Mouse (Mus musculus) brain, embryonic 18.5 days (tissue): ENCODE results near the gene Nup188.

Experiments used
- DNase-seq: peaks from one replicate; pipeline ENCODE4 v3.0.0-alpha.2; 2012; ENCODE audit warnings: low read depth, low spot score

Nup188 gene

DNA sequence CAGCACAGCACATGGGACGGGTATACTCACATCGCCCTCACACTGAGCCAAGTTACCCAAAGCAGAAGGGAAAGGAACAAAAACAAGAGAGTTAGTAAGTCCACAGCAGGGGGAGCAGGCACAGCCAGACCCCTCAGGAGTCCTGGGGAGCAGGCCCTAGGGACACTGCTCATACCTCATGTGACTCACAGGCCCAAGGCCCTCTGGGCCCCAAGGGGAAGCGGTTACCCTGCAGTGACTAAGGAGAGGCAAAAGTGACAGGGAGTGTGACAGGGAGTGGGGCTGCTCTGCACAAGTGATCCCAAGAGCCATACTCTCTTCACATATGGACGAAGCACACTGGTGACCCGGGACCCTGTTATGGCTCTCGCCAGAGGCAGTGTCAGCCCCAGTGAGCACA is 63.0 kb downstream of the Nup188 start:
- DNase-seq = no peak

DNA sequence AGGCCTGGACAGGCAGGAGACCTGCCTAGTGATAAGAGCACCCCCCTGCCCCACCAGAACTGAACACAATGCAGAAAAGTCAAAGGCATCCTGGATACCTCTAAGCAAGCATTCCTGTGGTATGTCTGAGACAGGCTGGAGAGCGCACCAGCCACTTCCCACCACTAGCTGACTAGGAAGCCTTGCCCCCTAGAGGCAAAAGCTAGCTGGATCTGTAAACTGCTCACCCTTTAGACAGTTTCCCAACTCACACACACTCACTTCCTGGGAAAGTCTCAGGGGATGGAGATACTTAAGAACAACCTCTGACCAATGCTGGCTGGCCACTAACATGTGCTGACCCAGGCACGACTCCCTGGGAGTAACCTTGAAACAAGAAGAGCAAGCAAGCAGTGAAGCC is 65.0 kb downstream of the Nup188 start:
- no peak for DNase-seq

DNA sequence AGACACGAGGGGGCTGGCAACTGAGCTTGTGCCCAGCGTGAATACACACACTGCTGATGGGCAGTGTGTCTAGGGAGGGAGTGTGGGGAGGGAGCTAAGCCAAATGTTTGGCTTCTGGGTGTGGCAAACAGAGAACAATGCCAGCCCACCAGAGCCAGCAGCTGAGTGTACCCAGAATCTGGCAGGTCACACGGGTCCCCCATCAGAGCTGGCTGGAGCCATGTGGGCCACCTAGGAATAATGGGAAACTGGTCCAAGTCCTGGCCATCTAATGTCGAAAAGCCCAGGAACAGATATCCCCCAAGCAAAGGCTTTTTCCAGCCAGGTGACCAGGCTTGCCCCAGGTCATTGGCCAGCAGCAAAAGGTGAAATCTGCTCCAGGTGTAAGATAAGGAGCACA is 69.7 kb downstream of the Nup188 start:
- no peak for DNase-seq

DNA sequence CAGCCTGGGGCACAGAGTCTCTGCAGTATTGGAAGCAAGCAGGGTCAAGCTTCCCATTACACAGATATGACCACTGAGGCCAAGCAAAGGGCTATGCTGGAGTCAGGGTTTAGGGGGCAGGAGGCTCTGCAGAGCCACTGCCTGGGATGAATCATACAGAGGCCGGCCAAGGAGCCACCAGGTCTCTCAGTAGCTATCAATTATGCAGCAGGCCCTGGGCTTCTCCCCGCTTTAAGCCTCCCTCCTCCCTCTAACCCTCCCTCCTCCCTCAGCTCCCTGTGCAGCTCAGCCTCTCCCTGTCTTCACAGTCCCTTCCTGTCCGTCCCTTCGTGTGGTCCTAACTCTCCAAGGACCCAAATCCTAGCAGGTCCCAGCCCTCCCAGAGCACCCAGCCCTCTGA is 70.1 kb downstream of the Nup188 start:
- DNase-seq = no peak

DNA sequence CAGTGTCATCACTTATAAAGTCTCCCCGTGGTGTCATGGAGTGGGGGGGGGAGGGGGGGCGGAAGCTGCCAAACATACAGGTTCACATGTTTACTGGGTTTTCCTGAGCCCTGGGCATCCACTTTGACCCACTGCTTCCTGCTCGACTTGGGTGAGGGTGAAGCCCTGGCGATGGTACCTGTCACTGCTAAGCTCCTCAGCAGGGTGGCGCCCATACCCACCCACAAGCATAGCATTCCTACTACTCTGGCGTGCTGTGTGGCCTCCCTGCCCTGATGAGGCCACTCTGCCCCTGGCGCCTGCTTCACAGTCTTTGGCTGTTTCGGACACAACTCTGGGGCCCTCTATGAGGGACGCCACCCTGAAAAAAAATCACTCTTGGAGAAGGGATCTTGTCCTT is 70.7 kb downstream of the Nup188 start:
- no peak for DNase-seq

DNA sequence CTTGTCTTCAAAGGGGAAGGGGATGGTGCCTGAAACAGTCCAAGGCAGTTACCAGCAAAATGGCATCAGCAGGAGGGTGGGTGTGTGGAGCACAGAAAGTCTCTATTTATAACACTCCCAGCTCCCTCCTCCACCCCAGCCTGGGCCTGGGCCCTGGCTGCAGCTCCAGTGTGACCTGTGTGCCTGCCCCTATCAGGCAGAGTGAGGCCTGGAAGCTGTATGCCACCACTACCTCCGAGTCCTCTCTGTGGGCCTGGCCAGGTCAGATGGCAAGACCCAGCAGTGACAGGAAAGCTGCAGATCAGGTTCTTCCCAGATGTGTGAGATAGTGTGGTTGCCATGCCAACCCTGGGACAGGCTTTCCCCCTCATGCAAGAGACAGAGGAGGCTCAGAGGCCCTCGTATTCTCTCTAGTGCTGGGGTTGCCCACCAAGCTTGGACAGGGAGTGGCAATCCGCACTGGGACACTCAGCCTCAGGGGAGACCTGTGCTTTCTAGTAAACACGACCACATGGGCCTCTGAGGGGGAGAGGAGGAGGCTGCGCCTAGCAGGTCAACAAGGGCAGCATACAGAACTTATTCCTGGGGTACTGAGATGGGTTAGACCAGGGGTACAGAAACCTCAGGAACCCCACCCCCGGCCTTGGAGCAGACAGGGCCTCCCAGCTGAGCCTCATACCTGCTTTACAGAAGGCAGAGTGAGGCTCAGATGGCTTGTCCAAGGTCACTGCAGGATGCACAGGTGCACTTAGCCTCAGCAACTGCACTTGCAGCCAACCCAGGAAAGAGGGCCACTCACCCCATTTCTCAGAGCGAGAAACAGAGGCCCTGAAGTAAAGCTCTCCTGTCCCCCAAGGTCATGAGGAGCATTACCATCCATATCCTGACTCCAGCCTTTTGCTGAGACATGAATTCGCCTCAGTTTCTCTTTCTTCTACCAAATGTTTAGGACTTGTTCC is 71.6 kb downstream of the Nup188 start:
- DNase-seq = no peak

DNA sequence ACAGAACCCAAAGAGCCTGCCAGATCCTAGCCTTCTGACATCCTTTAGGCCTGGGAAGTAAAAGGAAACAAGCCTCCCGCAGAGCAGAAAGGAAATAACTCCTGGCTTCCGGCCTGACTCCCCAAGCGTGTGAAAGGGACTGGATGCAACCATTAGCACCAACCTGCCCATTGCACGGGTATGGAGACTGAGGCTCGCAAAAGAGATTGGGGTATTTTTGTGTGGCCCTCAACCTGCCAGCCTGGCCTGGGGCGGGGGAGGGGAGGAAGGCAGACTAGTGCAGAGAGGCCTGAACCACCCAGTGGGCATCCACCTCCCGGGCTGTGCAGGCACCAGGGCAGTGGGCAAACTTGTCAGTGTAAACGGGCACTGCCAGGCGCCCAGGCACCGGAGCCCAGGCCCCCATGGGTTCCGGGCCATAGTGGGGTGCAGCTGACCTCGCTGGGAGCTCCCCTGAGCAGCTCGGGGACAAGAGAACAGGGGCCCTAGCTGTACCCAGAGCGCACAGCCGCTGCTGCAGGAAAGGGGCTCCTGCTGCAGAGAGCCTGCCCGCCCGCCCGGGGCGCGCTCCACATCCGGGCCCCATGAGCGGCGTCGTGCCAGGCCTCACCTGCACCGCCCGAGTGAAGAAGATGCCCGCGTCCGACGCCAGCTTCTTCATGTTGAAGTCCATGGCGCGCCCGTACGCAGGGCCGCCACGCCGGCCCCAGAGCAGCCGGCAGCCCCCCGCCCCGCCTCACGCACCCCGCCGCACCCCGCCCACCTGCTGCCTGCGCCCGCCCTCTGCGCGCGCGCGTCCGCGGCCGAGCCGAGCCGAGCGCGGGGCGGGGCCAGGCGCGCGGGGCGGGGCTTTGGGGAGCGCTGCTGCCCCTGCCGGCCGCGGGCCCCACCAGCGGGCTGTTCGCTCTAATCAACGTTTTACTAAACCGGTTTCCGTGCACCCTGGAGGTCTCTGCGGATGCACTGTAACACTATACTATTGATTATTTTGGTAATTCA is 72.6 kb downstream of the Nup188 start, which contains the start of gene Sh3glb2:
Gene Sh3glb2, minus strand, starts transcription at position 805 of the 999 bp plus-strand sequence.
- peak; percentile 40 for DNase-seq

DNA sequence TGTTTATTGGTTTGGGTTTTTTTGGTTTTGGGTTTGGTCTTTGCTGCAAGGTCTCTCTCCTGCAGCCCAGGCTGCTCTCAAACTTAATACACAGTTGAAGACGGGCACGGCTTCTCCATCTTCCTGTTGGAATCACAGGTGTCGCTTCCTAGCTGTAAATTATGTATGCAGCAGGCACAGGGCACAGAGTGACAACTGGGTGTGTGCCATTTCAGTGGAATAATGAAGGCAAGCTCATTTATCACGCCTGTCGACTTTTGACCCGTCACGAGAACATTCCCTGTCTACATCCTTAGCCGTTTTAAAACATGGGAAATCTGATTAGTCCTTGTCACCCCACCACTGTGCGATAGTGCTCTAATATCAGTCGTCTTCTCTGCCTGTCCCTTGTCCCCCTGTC is 74.4 kb downstream of the Nup188 start:
- DNase-seq = no peak

DNA sequence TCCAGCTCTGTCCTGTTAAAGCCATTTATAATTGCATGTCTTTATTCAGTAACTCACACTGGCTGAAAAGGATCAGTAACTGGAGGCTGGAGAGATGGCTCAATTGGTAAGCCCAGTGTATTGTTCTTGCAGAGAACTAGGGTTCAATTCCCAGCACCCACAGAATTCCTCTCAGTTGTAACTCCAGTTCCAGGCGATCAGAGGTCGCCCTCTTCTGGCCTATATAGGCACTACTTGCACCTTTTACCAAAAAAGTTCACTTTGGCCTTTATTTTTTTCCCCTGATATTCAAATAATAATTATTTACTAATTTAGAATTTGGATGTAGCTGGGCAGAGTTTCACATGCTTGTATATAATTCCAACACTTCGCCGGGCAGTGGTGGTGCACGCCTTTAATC is 76.7 kb downstream of the Nup188 start:
- DNase-seq = no peak

DNA sequence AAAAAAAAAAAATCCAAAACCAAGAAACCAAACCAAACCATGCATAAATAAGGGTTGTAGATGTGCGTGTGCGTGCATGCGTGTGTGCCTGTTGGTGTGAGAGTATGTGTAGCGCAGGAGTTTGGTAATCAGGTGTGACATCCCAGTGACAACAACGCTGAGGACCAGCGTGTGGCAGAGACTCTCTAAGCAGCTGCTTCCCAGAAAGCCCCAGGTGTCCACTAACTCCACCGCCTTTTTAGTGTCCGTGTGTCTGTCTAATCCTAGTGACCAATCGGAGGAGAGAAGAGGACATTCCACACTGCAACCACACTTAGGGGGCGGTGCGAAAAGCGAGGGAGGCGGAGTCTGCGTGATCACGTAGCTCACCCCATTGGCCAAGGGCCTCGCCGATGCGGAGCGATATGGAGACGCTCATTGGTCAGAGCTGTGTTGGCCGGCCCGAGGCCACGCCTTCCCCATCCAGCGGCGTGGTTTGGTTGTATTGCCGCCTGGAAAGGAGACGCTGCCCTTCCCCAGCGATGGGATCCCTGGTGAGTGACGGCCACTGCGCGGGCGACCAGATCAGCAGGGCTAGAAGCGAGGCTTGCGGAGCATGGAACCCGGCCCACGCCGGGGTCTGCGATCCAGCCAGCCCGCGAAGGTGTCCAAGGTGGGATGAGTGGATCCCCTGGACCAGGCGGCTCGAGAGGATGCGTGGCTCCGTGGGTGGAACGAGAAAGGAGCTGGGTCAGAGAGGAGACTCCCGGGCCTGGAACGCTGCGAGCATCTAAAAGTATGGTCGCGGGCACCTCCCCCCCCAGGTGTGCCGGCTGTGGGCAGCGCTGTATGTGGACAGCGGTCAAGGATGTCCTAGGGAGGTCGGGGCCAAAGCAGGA is 77.8 kb downstream of the Nup188 start, which contains the start of gene Miga2:
Gene Miga2, plus strand, starts transcription at position 461 of the 878 bp plus-strand sequence.
- peak; percentile 98 for DNase-seq

DNA sequence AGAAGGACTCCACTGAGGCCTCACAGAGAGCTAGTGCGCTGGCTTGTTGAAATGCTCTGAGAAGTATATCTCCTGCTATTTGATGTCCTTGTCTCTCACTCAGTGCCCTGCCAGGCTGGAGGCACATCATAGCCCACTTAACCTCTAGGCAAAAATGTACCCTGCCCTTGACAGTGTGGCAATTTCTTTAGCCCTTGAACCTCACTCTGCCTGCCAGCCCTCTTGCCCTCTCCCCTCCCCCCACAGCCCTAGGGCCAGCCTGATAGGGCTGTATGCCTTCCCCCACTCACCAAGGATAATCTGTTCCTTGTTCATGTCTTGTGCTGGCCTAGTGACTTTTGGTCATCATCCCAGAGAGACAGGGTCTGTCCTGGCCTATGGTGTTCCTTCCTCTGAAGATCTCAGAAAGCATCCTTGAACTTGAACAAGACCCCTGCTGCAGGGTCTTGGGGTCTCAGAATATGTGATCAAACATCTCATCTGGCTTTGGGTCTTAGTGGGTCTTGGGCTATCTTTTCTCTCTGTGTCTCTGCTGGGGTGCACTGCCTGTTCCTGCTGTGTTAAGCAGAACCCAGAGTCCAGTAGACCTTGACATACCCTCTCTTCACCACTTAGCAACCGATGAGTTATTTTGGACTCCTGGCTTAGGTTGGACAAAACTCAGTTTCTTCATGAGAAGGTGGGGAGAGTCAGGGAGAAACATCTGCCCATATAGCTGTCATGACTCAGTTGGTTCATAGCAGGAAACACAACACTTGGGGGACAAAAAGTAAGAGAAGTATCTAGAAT is 79.3 kb downstream of the Nup188 start:
- DNase-seq = no peak

DNA sequence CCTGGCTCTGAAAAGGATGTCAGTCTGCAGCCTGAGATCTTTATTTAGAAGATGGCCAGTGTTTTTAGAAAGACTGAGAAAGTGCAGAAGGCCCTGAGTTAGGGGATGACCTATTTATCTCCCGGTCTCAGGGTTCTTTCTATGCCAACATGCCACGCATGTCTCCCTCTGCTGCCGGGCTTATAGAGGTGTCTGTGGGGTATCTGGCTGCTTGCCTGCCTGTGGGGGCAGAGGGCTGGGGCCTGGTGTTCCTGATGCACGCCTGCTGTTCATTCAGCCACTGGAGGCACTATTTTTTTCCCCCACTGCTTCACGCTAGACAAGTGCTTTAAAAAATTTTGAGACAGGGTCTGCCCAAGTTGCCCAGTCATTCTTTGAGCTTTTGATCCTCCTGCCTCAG is 80.0 kb downstream of the Nup188 start:
- no peak for DNase-seq

DNA sequence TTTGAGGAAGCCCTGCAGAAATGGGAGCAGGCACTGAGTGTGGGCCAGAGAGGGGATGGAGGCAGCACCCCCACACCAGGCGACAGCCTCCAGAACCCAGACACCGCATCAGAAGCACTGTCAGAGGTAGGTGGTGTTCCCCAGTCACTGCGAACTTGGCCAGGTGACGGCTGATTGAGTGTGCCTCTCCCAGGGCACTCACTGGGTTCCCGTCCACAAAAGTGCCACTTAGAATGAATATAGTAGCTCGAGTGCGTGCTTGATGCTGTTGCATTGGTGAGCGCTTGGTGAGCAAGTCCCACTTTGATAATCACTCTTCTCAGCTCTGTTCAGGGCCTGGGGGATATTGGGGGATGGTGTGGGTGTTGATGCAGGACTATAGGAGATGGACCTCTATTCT is 85.3 kb downstream of the Nup188 start:
- no peak for DNase-seq

DNA sequence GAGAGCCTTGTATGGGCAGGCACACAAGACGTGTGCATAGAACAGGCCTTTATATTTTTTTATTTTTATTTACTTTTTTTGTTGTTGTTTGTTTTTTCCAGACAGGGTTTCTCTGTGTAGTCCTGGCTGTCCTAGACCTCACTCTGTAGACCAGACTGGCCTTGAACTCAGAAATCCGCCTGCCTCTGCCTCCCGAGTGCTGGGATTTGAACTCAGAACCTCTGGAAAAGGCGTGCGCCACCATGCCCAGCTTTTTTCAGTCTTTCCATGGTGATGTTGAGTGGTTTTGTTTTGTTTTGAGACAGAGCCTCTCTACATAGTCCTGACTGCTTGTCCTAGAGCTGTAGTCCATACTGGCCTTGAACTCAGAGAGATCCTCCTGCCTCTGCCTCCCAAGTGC is 86.5 kb downstream of the Nup188 start:
- DNase-seq = no peak

DNA sequence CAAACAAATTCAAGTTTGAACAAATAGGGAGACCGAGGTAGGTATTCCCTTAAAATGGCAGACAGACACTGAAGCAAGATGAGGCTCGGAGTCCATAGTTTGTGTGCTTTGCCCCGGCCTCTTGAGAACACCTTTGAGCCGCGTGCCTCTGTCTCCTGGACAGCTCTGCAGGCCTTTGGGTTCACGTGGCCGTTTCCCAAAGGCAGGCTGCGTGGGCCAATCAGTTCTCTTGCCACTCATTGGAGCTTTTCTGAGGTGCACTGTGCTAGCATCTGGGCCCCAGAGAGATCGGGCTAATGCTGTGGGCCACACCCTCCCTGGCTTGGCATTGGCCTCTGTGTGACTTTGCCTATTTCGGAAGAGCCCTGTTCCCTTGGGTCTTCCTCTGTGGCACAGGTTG is 89.7 kb downstream of the Nup188 start:
- no peak for DNase-seq

DNA sequence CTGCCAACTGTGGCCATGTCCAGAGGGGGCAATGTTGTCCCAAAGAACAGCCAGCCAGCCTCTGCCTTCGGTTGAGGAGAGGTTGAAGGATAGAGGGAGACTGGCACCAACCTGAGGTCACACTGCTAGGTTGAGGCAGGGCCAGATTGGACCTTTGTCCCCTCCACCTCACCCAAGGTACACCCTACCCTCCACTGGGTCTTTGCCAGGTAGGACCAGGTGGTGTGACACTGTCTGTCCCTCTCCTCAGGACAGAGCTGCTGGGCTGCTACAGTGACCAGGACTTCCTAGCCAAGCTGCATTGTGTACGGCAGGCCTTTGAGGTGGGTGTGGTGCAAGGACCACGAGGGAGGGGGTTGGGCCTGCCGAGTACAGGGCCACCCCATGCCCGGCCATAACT is 91.5 kb downstream of the Nup188 start:
- DNase-seq = no peak

DNA sequence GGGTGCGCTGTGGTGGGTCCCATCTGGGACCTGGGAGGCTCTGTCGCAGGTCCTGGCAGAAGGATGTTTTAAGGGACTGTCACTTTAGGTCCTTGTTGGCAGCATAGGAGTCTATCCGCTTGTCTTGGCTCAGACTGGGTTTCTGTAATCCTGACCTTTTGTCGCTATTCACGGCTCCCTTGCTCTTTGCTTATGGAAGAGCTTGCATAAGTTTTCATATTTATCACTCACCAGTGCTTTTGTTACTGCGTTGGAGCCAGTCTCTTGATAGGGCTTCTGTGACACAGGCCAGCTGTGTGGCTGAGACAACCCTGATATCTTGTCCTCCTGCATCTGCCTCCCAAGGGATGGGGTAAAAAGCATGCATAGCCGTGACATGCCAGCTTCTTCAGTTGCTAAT is 93.1 kb downstream of the Nup188 start:
- DNase-seq = no peak

DNA sequence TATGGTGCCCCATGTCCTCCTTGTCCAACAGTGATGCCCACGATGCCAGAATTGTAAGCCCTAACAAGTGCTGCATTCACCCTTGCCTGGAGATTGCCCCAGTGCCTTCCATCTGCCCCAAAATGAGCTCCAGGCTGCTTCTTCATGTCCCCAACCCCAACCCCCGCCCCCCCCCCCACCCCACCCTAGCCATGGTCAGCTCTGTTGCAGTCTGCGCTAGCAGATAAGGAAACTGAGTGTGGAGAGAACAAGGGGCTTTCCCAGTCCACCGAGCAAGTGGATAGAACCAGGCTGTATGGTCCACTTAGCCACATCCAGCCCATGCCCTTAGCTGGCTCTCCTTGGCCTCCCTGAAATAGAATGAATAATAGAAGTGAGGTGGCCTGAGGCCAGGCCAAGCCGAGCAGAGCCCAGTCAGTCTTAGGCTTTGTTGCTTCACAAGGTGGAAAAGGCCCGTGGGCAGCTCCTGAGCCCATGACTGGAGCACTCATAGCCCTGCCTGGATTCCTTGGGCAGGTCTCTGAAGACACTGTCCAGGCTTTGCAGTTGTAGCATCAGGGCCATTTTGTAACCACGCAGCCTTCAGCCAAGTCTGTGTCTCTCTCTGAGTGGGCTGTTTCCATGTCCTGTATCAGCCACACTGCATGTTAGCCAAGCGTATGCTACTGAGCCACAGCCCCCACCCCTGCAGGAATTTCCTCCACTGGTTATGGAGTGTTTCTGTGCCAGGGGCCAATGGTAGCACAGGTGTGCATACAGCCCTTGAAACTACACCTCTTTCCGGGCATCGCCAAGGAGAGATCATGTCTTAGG is 94.6 kb downstream of the Nup188 start:
- DNase-seq = no peak

DNA sequence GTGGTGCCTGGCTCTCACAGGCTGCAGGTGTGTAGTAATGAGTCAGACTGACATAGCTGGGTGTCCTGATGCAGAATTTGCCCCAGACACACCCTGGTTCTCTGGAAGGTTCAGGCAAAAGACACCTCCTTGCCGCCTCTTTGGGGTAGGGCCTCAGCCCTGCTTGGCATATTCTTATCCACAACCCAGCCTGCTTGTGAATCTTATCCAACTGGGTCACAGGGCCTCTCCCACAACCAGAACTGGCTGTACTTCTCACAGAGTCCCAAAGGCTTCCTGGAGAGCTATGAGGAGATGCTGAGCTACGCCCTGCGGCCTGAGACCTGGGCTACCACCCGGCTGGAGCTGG is 95.2 kb downstream of the Nup188 start:
- no peak for DNase-seq

DNA sequence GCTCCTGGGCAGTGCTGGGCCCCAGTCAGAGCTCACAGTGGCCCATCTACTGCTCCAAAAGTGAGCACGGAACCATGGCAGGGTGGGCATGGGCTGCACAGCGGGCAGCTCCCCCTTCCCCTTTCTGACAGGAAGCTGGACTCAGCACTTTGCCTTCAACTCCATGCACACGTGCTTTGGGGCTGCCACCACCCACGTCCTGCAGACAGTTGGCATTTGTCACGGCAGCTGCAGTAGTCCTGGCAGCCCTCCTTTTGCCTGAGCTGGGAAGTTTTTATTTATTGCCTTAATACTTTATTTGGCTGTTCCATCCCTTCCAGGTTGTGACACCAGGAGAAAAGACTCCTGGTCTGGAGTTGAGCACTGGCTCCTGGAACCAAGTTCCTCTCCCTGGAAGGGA is 98.6 kb downstream of the Nup188 start:
- DNase-seq = no peak
